Mouse (Mus musculus) thymus, postnatal 10 days (tissue): ENCODE data around the gene Nrarp.
A peak's percentile ranks its signal among the peaks of the same experiment; 100 is the strongest.

Source experiments
- DNase-seq, 2 experiments: peaks; one replicate each; pipeline ENCODE4 v3.0.0; 2021; ENCODE audit warnings: low spot score in 2 of 2

The Nrarp gene

DNA sequence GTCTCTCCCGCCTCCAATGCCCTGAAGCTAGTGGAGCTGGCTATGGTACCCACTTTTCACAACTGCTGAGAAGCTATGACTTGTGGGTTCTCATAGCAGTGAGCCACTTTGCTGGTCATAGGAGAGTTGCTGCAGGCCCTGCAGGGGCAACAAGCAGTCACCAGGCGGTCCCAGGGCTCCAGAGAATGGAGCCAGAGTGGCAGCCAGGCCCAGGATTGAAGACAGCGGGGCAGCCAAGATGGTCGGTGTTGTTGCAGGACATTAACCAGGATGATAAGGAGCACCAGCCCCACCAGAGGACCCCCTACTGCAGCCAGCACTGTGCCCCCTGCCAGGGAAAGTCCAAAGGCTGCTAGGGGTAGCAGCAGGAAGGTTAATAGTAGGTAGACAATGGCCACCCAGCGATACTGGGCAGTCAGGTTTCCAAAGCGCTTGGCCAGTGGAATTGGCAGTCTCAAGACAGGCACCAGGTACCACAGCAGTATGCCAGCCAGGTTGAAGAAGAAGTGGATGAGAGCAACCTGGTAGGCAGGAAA is 48.5 kb downstream of the Nrarp start:
- DNase-seq: peak in 1 of 2 experiments; percentile 12

DNA sequence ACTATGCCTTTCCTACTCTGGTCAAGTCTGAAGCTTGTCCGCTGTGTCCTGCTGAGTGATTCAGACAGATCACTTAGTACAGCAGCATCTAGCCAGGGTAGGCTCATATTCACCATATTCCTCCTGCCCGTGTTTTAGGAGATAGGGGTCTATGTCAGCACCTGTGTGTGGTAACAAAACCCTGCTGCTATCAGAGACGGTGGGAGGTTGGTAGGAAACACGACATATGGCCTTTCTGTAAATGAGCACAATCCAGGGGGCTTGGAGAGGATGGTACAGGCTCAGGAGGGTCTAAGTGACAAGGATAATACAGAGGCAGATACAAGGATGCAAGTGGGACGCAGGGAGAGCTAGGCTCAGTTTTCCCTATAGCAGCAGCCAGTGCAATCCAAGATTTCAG is 49.0 kb downstream of the Nrarp start:
- no peak for DNase-seq

DNA sequence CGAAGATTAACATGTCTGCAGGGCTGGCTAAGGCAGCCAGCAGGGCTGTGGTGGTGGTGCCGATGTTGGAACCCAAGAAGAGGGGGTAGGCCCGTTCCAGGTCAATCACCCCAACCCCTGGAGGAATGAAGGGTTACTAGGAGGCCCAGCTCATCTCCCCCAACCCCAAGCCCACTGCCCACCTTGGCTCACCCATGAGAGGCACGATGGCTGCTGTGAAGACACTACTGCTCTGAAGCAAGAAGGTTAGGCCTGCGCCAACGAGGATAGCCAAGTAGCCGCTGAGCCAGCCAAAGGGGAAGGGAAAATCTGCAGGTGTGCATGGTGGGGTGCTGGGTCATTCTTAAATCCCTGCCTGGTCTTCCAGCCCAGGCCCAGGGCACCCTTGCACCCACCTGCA is 50.0 kb downstream of the Nrarp start:
- DNase-seq: no peak

DNA sequence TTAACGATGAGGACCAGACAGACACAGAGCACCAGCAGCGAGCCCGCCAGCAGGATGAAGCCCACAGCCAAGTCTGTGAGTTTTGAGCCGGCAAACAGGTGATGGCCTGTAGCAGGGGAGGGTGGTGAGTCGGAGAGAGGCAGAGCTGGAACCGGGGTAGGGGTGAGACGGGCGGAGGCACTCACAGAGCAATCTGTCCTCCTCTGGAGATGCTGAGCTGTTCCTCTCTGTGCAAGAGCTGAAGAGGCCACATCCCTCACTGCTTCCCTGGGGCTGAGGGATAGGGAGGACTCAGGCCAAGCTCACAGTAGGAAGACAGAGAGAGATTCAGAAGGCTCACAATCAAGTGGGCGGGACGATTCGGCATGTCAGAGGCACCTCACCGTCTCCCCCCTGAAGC is 50.5 kb downstream of the Nrarp start:
- no peak for DNase-seq
